In genomic region chr4:13206679-13207553, GRCm38 (mm10) we compare ENCODE assay signal across 9 mouse cellular contexts.
DNase-seq lines count a peak whose midpoint lies in the region; ATAC-seq lines count a peak whose summit lies in the region.
"Had no signal": no experiment of that assay in that cellular context is flagged by ENCODE, and none has a peak within 500 bp of the region (broad histone marks: within the 10 kb centered on the region; RNA-seq: fewer than 3 reads in every experiment).

No protein-coding gene starts in this region.

- H3K9me3 ChIP-seq in embryonic facial prominence, embryonic 12.5 days = no peaks in the 10 kb centered on the region

- peak overlapping the region; percentile 69 for H3K27ac ChIP-seq in embryonic facial prominence, embryonic 12.5 days

- H3K36me3 ChIP-seq in embryonic facial prominence, embryonic 12.5 days = no peaks in the 10 kb centered on the region

- DNase-seq in heart, adult 18-20 months = peak; percentile 8 to 17
- DNase-seq in heart, postnatal 25 days (ENCODE audit: low spot score) = no peak
- peak; percentile 13 for DNase-seq in heart, postnatal 4 days
- DNase-seq in left cerebral cortex, postnatal 14 days (ENCODE audit: low spot score in 2 of 2) = peak; percentile 70 to 75
- DNase-seq in right cerebral cortex, adult 18-20 months = peak; percentile 81
- no peak for DNase-seq in urinary bladder, postnatal 10 days (ENCODE audit: low spot score)
- DNase-seq in gastrocnemius, postnatal 25 days = no peak

- no peaks in the 10 kb centered on the region for H3K27me3 ChIP-seq in embryonic facial prominence, embryonic 12.5 days

- 0 out of 2 replicates have a peak overlapping the region, but pooled peaks have one; percentile 2 for H3K4me3 ChIP-seq in embryonic facial prominence, embryonic 12.5 days
- H3K4me3 ChIP-seq: erythroblast, embryonic 14.5 days had no signal

- H3K9ac ChIP-seq in embryonic facial prominence, embryonic 12.5 days = no peak overlapping the region

- peak overlapping the region; percentile 38 for H3K4me2 ChIP-seq in embryonic facial prominence, embryonic 12.5 days (replicated peaks)

- ATAC-seq in embryonic facial prominence, embryonic 12.5 days (ENCODE audit: insufficient number of reproducible peaks, insufficient read depth, low FRiP score, low TSS enrichment) = no peak

- WGBS in embryonic facial prominence, embryonic 12.5 days = 22% methylated on average over 11 of the region's 11 CpGs

- peaks cover 4% of the 10 kb centered on the region; the same call in 1 of the 2 replicates for H3K4me1 ChIP-seq in embryonic facial prominence, embryonic 12.5 days

- intact Hi-C loops in heart, postnatal 25 days (cut with DNase I) = no loop called here
- intact Hi-C loops in left cerebral cortex, postnatal 14 days (cut with DNase I) = no loop called here

Comparison
In these comparisons a context has a peak if more than half of its experiments do, and no peak if none do; other contexts are left out.
1. DNase-seq: peak in heart, adult 18-20 months (2 of 2), heart, postnatal 4 days (single experiment), left cerebral cortex, postnatal 14 days (2 of 2) and right cerebral cortex, adult 18-20 months (single experiment); none in heart, postnatal 25 days (single experiment), urinary bladder, postnatal 10 days (single experiment) and gastrocnemius, postnatal 25 days (single experiment).